Mouse (Mus musculus) C2C12 (cell line): ENCODE data around the gene Calhm4.

ENCODE experiments used
- CTCF ChIP-seq: IDR thresholded peaks from one replicate; pipeline ENCODE4 v1.5.1; 2011; ENCODE audit not compliant: control insufficient read depth, insufficient read depth, insufficient read length
- MYOG ChIP-seq: IDR thresholded peaks from one replicate; pipeline ENCODE4 v1.6.1; 2011; ENCODE audit not compliant: control insufficient read depth, insufficient read length; ENCODE audit errors: extremely low read depth

- TF ChIP-seq CTCF (no peak), MYOG (no peak)
These were observed 13.8 kb downstream of the Calhm4 start for GRCm38 (mm10) chr10:34030322-34030721.
